Mouse (Mus musculus) stomach, postnatal 0 days (tissue): Measurements from ENCODE around the gene Olfr608. TPM values are rescaled to one million over a fixed set of nuclear protein-coding genes. Genes with fewer than 3 reads are reported as not detected.
"Not testable (repeated sequence)": the region's sequence is repeated elsewhere in the genome, so short reads cannot be mapped to it uniquely, and the experiment has no call there.

ENCODE experiments used
- ATAC-seq: fragments of 200-750 bp; cut with Nextera tagmentation; 2 replicates; pipeline ENCODE4 v1.8.0; 2017; ENCODE audit not compliant: low FRiP score, low TSS enrichment
- DNase-seq: peaks from one replicate; pipeline ENCODE4 v3.0.0-alpha.2; 2016; ENCODE audit warnings: low spot score
- H3K27ac ChIP-seq: fragments of 300-500 bp; sonication (generic); replicated peaks from 2 replicates; pipeline ENCODE4 v1.5.1; 2014; ENCODE audit warnings: mild to moderate bottlenecking, control low read depth
- H3K27me3 ChIP-seq: fragments of 300-500 bp; sonication (generic); 2 replicates; pipeline ENCODE4 v1.6.1; 2014; ENCODE audit warnings: low read length; ENCODE audit not compliant: control insufficient read depth, insufficient read depth
- H3K36me3 ChIP-seq: fragments of 300-500 bp; sonication (generic); 2 replicates; pipeline ENCODE4 v1.6.1; 2014; ENCODE audit warnings: low read length, mixed read lengths; ENCODE audit not compliant: control insufficient read depth, insufficient read depth
- H3K4me1 ChIP-seq: fragments of 300-500 bp; sonication (generic); replicated peaks from 2 replicates; pipeline ENCODE4 v1.6.1; 2014; ENCODE audit warnings: antibody characterized with exemption; ENCODE audit not compliant: control insufficient read depth, insufficient read depth
- H3K4me2 ChIP-seq: fragments of 300-500 bp; sonication (generic); replicated peaks from 2 replicates; pipeline ENCODE4 v1.6.1; 2014; ENCODE audit warnings: low read depth, mild to moderate bottlenecking, control low read depth, moderate library complexity
- H3K4me3 ChIP-seq: fragments of 300-500 bp; sonication (generic); 2 replicates; pipeline ENCODE4 v1.5.1; 2014; ENCODE audit warnings: low read depth, low read length, control low read depth
- H3K9ac ChIP-seq: fragments of 300-500 bp; sonication (generic); 2 replicates; pipeline ENCODE4 v1.6.1; 2014; ENCODE audit warnings: mild to moderate bottlenecking, low read length, control low read depth, mixed read lengths
- H3K9me3 ChIP-seq: fragments of 300-500 bp; sonication (generic); 2 replicates; pipeline ENCODE4 v1.6.1; 2016; ENCODE audit warnings: low read length; ENCODE audit not compliant: control insufficient read depth
- CTCF ChIP-seq: IDR thresholded peaks from 2 replicates; pipeline ENCODE4 v1.5.1; 2016; ENCODE audit warnings: antibody characterized with exemption, low read depth, mild to moderate bottlenecking, moderate library complexity
- EP300 ChIP-seq: optimal IDR thresholded peaks from 2 replicates; pipeline ENCODE3; 2016; ENCODE audit warnings: antibody characterized with exemption
- WGBS: fragments of 180-500 bp; shearing (Covaris S2); extraction: QIAGEN DNeasy Blood & Tissue Kit; methylation state at CpG from one replicate; pipeline ENCODE4 v1.1.7; 2014; 5-methylcytosine and 5-hydroxymethylcytosine counted together
- polyA plus RNA-seq: library from polyadenylated mRNA; unstranded; fragments of >200 nt; fragmentation: Nextera tagmentation; extraction: Ambion mirVana; gene quantifications from 2 replicates; pipeline ENCODE4 v1.2.1, GENCODE M21; 2015

Olfr608 gene
- not detected in 2 replicates for polyA plus RNA-seq

- no peak within 1 kb of the TSS for H3K27ac ChIP-seq
- H3K27me3 ChIP-seq, result no peaks in the 10 kb centered on the region
- H3K36me3 ChIP-seq, result no peaks in the 10 kb centered on the region
- H3K9ac ChIP-seq, result no peak within 1 kb of the TSS
- no peak for TF ChIP-seq CTCF
- no peak for TF ChIP-seq EP300
- no peak within 1 kb of the TSS for H3K4me2 ChIP-seq
- H3K9me3 ChIP-seq, result no peaks in the 10 kb centered on the region
- DNase-seq (no peak), ATAC-seq (no peak)
- H3K4me1 ChIP-seq, result no peaks in the 10 kb centered on the region
- no peak within 1 kb of the TSS for H3K4me3 ChIP-seq
Observed at GRCm38 (mm10) chr7:103469577-103469976, at the start of gene Olfr608. Gene Olfr608, plus strand, starts transcription at chr7:103469877.

DNA sequence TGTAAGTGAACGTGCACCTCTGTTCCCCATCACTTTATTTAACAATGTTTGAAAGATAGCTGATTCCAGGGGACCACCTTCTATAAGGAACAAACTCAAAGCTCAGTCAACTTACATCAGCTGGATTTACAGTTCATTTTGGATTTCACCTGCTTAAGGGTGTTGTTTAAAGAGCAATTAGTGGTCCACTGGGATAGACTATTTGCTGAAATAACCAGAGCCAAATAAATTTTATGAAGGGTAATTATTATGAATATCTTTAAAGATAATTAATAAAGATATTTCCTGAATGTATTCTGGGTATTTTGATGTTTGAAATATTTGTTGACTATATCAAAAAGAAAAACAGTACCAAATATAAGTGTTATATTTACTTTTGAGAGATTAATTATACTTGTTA is 24.3 kb upstream of the Olfr608 start, which contains the start of gene Olfr605:
TSS of gene Olfr605 (minus strand) at position 101 of the 400 bp plus-strand sequence.
- H3K4me1 ChIP-seq, result no peaks in the 10 kb centered on the region
- H3K4me3 ChIP-seq, result no peak within 1 kb of the TSS
- no peak for TF ChIP-seq CTCF
- no peak for TF ChIP-seq EP300
- H3K27ac ChIP-seq, result no peak within 1 kb of the TSS
- H3K4me2 ChIP-seq, result no peak within 1 kb of the TSS
- H3K9me3 ChIP-seq, result no peaks in the 10 kb centered on the region
- H3K9ac ChIP-seq, result no peak within 1 kb of the TSS
- WGBS, result 67% methylated on average over 1 of the region's 1 CpGs
- H3K27me3 ChIP-seq, result no peaks in the 10 kb centered on the region
- no peaks in the 10 kb centered on the region for H3K36me3 ChIP-seq
- no peak for ATAC-seq
- DNase-seq, result no peak

DNA sequence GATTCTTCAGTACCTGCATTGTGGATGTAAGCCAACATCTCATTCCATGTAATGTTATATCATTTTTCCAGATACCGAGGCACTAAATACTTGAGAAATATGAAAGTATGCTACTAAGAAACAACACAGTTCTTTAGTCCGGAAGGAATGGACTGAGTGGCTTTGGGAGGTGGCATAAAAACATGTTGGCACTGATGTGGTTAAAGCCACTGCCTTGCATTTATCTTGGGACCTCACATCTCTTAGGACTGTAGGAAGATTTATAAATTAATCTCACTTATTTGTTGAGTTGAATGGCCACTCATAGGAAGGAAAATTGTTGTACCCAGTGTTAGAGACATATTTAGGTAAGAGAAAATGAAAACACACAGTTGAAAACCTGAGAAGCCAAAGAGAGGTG is 20.9 kb upstream of the Olfr608 start, which contains the start of gene Olfr606:
TSS of gene Olfr606 (plus strand) at position 301 of the 400 bp plus-strand sequence.
- Histone ChIP-seq H3K4me1 (no peaks in the 10 kb centered on the region), H3K27me3 (no peaks in the 10 kb centered on the region), H3K4me2 (no peak within 1 kb of the TSS), H3K9ac (no peak within 1 kb of the TSS), H3K4me3 (no peak within 1 kb of the TSS), H3K36me3 (no peaks in the 10 kb centered on the region), H3K27ac (no peak within 1 kb of the TSS), H3K9me3 (no peaks in the 10 kb centered on the region)
- TF ChIP-seq EP300 (no peak), CTCF (no peak)
- DNase-seq, result no peak
- 85% methylated on average over 2 of the region's 2 CpGs for WGBS
- ATAC-seq, result no peak

DNA sequence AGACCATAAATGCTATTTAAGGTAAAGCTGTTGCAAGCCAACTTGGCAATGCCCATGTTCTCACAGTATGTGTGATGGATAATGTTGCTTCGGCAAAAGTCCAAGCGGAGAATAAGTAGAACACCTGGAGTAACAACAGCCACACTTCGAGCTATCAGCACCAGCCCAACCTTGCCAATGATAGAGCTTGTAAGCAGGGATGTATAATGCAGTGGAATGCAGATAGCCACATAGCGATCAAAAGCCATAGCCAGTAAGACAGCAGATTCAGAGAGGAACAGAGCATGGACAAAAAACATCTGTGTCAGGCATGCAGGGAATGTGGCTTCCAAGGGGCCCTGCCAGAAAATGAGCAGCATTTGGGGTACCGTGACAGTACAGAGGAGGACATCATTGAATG is 9.1 kb upstream of the Olfr608 start:
- no peak overlapping the region for H3K27ac ChIP-seq
- ATAC-seq (no peak), DNase-seq (no peak)
- H3K4me1 ChIP-seq, result no peaks in the 10 kb centered on the region
- H3K9me3 ChIP-seq, result no peaks in the 10 kb centered on the region
- no peak for TF ChIP-seq CTCF
- TF ChIP-seq EP300, result no peak
- no peaks in the 10 kb centered on the region for H3K36me3 ChIP-seq
- no peak overlapping the region for H3K9ac ChIP-seq
- H3K27me3 ChIP-seq, result no peaks in the 10 kb centered on the region
- no peak overlapping the region for H3K4me3 ChIP-seq
- H3K4me2 ChIP-seq, result no peak overlapping the region
- 72% methylated on average over 5 of the region's 5 CpGs for WGBS

- not testable (repeated sequence) for H3K27ac ChIP-seq, H3K36me3 ChIP-seq, DNase-seq, ATAC-seq, H3K27me3 ChIP-seq, H3K9me3 ChIP-seq, H3K9ac ChIP-seq, H3K4me1 ChIP-seq, H3K4me3 ChIP-seq, H3K4me2 ChIP-seq
- WGBS, result 69% methylated on average over 9 of the region's 9 CpGs
Observed at GRCm38 (mm10) chr7:103477106-103477505, 7.4 kb downstream of the Olfr608 start.

GRCm38 (mm10) chr7:103497962-103498361 is 28.3 kb downstream of the Olfr608 start, which contains the start of gene Olfr609:
Gene Olfr609, minus strand, starts transcription at chr7:103498062.
- no peaks in the 10 kb centered on the region for H3K4me1 ChIP-seq
- H3K36me3 ChIP-seq, result no peaks in the 10 kb centered on the region
- no peak within 1 kb of the TSS for H3K4me3 ChIP-seq
- no peak within 1 kb of the TSS for H3K27ac ChIP-seq
- DNase-seq (no peak), ATAC-seq (no peak)
- no peaks in the 10 kb centered on the region for H3K9me3 ChIP-seq
- TF ChIP-seq EP300, result no peak
- TF ChIP-seq CTCF, result no peak
- no peaks in the 10 kb centered on the region for H3K27me3 ChIP-seq
- no peak within 1 kb of the TSS for H3K9ac ChIP-seq
- WGBS, result 67% methylated on average over 1 of the region's 1 CpGs
- H3K4me2 ChIP-seq, result no peak within 1 kb of the TSS
